Mouse (Mus musculus): ENCODE results near the gene Myo9b. TPM values are rescaled to one million over a fixed set of nuclear protein-coding genes. Genes with fewer than 3 reads are reported as not detected.

Gene Myo9b
- polyA plus RNA-seq, 1 experiment from 2014 or later, result 9.1 TPM

GRCm38 (mm10) chr8:71402446-71402964 lies 130.0 kb downstream of the Myo9b start:
- H3K4me2 ChIP-seq (replicated peaks; ENCODE audit: low read depth, low read length), result no peak overlapping the region
- TF ChIP-seq EP300 (IDR thresholded peaks at IDR 0.05), result no peak
- TF ChIP-seq CTCF (IDR thresholded peaks at IDR 0.05), result no peak
- DNase-seq (ENCODE audit: low spot score), result no peak
- H3K4me3 ChIP-seq (ENCODE audit: low read depth, low read length), result no peak overlapping the region
- H3K9ac ChIP-seq (replicated peaks; ENCODE audit: low read depth), result no peak overlapping the region
- H3K27me3 ChIP-seq (replicated peaks; ENCODE audit: insufficient read depth, low read length), result no peaks in the 10 kb centered on the region
- H3K4me1 ChIP-seq (ENCODE audit: insufficient read depth, low read depth, low read length), result peaks cover 18% of the 10 kb centered on the region; the same call in 1 of the 2 replicates
- 0 out of 2 replicates have a peak, but pooled peaks cover 5% of the 10 kb centered on the region for H3K36me3 ChIP-seq (ENCODE audit: insufficient read depth, low read length)
- H3K27ac ChIP-seq (ENCODE audit: low read length), result no peak overlapping the region
- WGBS, result 85% methylated on average over 9 of the region's 9 CpGs
- H3K9me3 ChIP-seq (ENCODE audit: low read length), result no peaks in the 10 kb centered on the region
- no peak for ATAC-seq

- H3K4me3 ChIP-seq (ENCODE audit: low read depth, low read length), result no peak overlapping the region
- 0 out of 2 replicates have a peak, but pooled peaks cover 5% of the 10 kb centered on the region for H3K36me3 ChIP-seq (ENCODE audit: insufficient read depth, low read length)
- H3K27ac ChIP-seq (ENCODE audit: low read length), result no peak overlapping the region
- H3K4me2 ChIP-seq (replicated peaks; ENCODE audit: low read depth, low read length), result no peak overlapping the region
- WGBS, result 59% methylated on average over 6 of the region's 6 CpGs
- DNase-seq (ENCODE audit: low spot score), result no peak
- no peak for TF ChIP-seq CTCF (IDR thresholded peaks at IDR 0.05)
- no peak for TF ChIP-seq EP300 (IDR thresholded peaks at IDR 0.05)
- no peaks in the 10 kb centered on the region for H3K9me3 ChIP-seq (ENCODE audit: low read length)
- H3K9ac ChIP-seq (replicated peaks; ENCODE audit: low read depth), result no peak overlapping the region
- H3K4me1 ChIP-seq (ENCODE audit: insufficient read depth, low read depth, low read length), result peaks cover 15% of the 10 kb centered on the region; the same call in 1 of the 2 replicates
- no peak for ATAC-seq
- no peaks in the 10 kb centered on the region for H3K27me3 ChIP-seq (replicated peaks; ENCODE audit: insufficient read depth, low read length)
These were observed 130.8 kb downstream of the Myo9b start for GRCm38 (mm10) chr8:71403107-71403885.

- Histone ChIP-seq H3K9me3 (ENCODE audit: low read length) (no peaks in the 10 kb centered on the region), H3K4me2 (replicated peaks; ENCODE audit: low read depth, low read length) (no peak overlapping the region), H3K27me3 (replicated peaks; ENCODE audit: insufficient read depth, low read length) (no peaks in the 10 kb centered on the region), H3K4me3 (ENCODE audit: low read depth, low read length) (no peak overlapping the region), H3K27ac (ENCODE audit: low read length) (no peak overlapping the region), H3K9ac (replicated peaks; ENCODE audit: low read depth) (no peak overlapping the region), H3K36me3 (ENCODE audit: insufficient read depth, low read length) (0 out of 2 replicates have a peak, but pooled peaks cover 5% of the 10 kb centered on the region), H3K4me1 (ENCODE audit: insufficient read depth, low read depth, low read length) (peaks cover 15% of the 10 kb centered on the region; the same call in 1 of the 2 replicates)
- no peak for DNase-seq (ENCODE audit: low spot score)
- 94% methylated on average over 8 of the region's 8 CpGs for WGBS
- no peak for TF ChIP-seq CTCF (IDR thresholded peaks at IDR 0.05)
- no peak for TF ChIP-seq EP300 (IDR thresholded peaks at IDR 0.05)
- ATAC-seq, result no peak
These were observed 131.5 kb downstream of the Myo9b start for GRCm38 (mm10) chr8:71404011-71404410.

DNA sequence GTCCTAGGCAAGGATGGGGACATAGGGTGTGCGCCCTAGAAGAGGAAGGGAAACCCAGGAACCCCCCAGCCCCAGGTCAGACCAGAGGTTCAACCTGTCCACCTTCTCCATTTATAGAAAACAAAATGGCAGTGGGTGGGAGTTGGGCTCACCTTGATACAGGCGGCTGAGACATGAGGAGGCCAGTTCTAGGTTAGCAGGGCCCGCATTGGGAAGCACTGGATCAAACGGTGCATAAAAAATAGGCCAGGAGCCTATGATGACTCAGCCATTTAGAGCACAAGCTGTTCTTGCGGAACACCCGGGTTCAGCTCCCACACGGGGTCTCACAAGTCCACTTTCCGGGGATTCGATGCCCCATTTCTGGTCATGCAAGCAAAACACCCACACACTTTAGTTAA lies 132.4 kb downstream of the Myo9b start:
- Histone ChIP-seq H3K36me3 (ENCODE audit: insufficient read depth, low read length) (no peaks in the 10 kb centered on the region), H3K4me3 (ENCODE audit: low read depth, low read length) (no peak overlapping the region), H3K9me3 (ENCODE audit: low read length) (no peaks in the 10 kb centered on the region), H3K27ac (ENCODE audit: low read length) (no peak overlapping the region), H3K27me3 (replicated peaks; ENCODE audit: insufficient read depth, low read length) (no peaks in the 10 kb centered on the region), H3K4me1 (ENCODE audit: insufficient read depth, low read depth, low read length) (peaks cover 15% of the 10 kb centered on the region; the same call in 1 of the 2 replicates), H3K9ac (replicated peaks; ENCODE audit: low read depth) (no peak overlapping the region), H3K4me2 (replicated peaks; ENCODE audit: low read depth, low read length) (0 out of 2 replicates have a peak overlapping the region, but pooled peaks have one; percentile 81)
- no peak for DNase-seq (ENCODE audit: low spot score)
- 86% methylated on average over 9 of the region's 9 CpGs for WGBS
- TF ChIP-seq CTCF (IDR thresholded peaks at IDR 0.05) (no peak), EP300 (IDR thresholded peaks at IDR 0.05) (no peak)
- ATAC-seq, result no peak

DNA sequence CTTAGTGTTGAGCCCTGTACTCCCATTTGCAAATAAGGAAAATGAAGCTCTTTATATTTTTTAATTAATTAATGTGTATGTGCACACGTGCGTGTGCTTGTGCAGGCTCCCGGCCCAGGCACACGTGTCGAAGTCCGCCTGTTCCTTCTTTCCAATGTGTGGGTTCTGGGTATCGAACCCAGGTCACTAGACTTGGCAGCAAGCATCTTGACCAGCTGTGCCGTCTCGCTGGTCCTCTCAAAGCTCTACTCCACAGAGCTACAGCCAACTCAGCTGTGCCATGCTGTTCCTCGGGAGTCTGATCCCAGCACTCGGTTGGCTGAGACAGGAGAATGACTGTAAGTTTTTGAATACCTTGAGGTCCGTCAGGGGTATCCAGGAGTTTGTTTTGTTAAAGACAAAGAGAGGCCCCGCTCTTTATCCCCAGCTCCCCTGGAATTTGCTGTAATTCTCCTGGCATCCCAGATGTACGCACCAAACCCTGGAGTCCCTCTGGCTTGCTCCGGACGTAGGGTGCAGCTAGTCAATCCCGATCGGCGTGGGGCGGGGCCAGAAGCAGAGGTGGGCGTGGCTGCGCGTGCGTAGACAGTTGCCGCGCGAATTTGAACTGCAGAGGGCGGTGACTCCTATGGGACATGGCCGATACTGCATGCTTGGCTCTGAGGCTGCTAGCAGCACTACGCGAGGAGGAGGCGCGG lies 133.0 kb downstream of the Myo9b start, which contains the start of gene Ankle1:
Gene Ankle1, plus strand, starts transcription at position 610 of the 698 bp plus-strand sequence.
- Histone ChIP-seq H3K4me3 (ENCODE audit: low read depth, low read length) (peak within 1 kb of the TSS; percentile 41), H3K9ac (replicated peaks; ENCODE audit: low read depth) (peak within 1 kb of the TSS; percentile 27; the same call in 1 of the 2 replicates), H3K36me3 (ENCODE audit: insufficient read depth, low read length) (no peaks in the 10 kb centered on the region), H3K4me2 (replicated peaks; ENCODE audit: low read depth, low read length) (peak within 1 kb of the TSS; percentile 81), H3K27ac (ENCODE audit: low read length) (no peak within 1 kb of the TSS), H3K9me3 (ENCODE audit: low read length) (no peaks in the 10 kb centered on the region), H3K4me1 (ENCODE audit: insufficient read depth, low read depth, low read length) (peaks cover 15% of the 10 kb centered on the region; the same call in 1 of the 2 replicates), H3K27me3 (replicated peaks; ENCODE audit: insufficient read depth, low read length) (no peaks in the 10 kb centered on the region)
- WGBS, result 13% methylated on average over 33 of the region's 33 CpGs
- peak; percentile 95 for ATAC-seq
- TF ChIP-seq CTCF (IDR thresholded peaks at IDR 0.05) (peak; percentile 85), EP300 (IDR thresholded peaks at IDR 0.05) (no peak)
- peak; percentile 94 for DNase-seq (ENCODE audit: low spot score)

Data from lung, postnatal 0 days (tissue).